Mouse (Mus musculus) embryonic facial prominence, embryonic 15.5 days (tissue): ENCODE measurements around the gene H2-DMb2. TPM values are rescaled to one million over a fixed set of nuclear protein-coding genes. Genes with fewer than 3 reads are reported as not detected.

Experiments
- ATAC-seq: fragments of 200-750 bp; cut with Nextera tagmentation; 2 replicates; pipeline ENCODE4 v1.8.0; 2017; ENCODE audit warnings: low read depth, moderate TSS enrichment; ENCODE audit not compliant: insufficient number of reproducible peaks, low FRiP score, low TSS enrichment
- H3K27ac ChIP-seq: fragments of 300-500 bp; sonication (generic); replicated peaks from 2 replicates; pipeline ENCODE4 v1.5.1; 2015; ENCODE audit warnings: mild to moderate bottlenecking, inconsistent platforms
- H3K27me3 ChIP-seq: fragments of 300-500 bp; sonication (generic); 2 replicates; pipeline ENCODE4 v1.6.1; 2015; ENCODE audit warnings: inconsistent platforms
- H3K36me3 ChIP-seq: fragments of 300-500 bp; sonication (generic); 2 replicates; pipeline ENCODE4 v1.6.1; 2015; ENCODE audit warnings: mild to moderate bottlenecking, inconsistent platforms
- H3K4me1 ChIP-seq: fragments of 300-500 bp; sonication (generic); 2 replicates; pipeline ENCODE4 v1.6.1; 2015; ENCODE audit warnings: inconsistent platforms
- H3K4me2 ChIP-seq: fragments of 300-500 bp; sonication (generic); replicated peaks from 2 replicates; pipeline ENCODE4 v1.6.1; 2015; ENCODE audit warnings: mild to moderate bottlenecking, inconsistent platforms
- H3K4me3 ChIP-seq: fragments of 300-500 bp; sonication (generic); replicated peaks from 2 replicates; pipeline ENCODE4 v1.5.1; 2015; ENCODE audit warnings: mild to moderate bottlenecking, inconsistent platforms
- H3K9ac ChIP-seq: fragments of 300-500 bp; sonication (generic); 2 replicates; pipeline ENCODE4 v1.6.1; 2015; ENCODE audit warnings: inconsistent platforms
- H3K9me3 ChIP-seq: fragments of 300-500 bp; sonication (generic); replicated peaks from 2 replicates; pipeline ENCODE4 v1.6.1; 2016; ENCODE audit warnings: inconsistent platforms
- WGBS: fragments of 180-500 bp; shearing (Covaris S2); methylation state at CpG from one replicate; pipeline ENCODE4 v1.1.7; 2015; 5-methylcytosine and 5-hydroxymethylcytosine counted together
- polyA plus RNA-seq: library from polyadenylated mRNA; unstranded; fragments of >200 nt; fragmentation: Nextera tagmentation; extraction: Ambion mirVana; gene quantifications from 2 replicates; pipeline ENCODE4 v1.2.1, GENCODE M21; 2015

The H2-DMb2 gene
- polyA plus RNA-seq, 1 experiment from 2014 or later: 0.61 TPM

- Histone ChIP-seq H3K4me2 (peak within 1 kb of the TSS; percentile 95), H3K4me3 (peak within 1 kb of the TSS; percentile 63), H3K9ac (peak within 1 kb of the TSS; percentile 55), H3K9me3 (no peaks in the 10 kb centered on the region), H3K4me1 (peaks cover 16% of the 10 kb centered on the region), H3K36me3 (no peaks in the 10 kb centered on the region), H3K27ac (peak within 1 kb of the TSS; percentile 82), H3K27me3 (peaks cover 33% of the 10 kb centered on the region)
- under 1% methylated on average over 46 of the region's 46 CpGs for WGBS
- ATAC-seq: peak; percentile 96
Measured at GRCm38 (mm10) chr17:34187261-34187916, 44.3 kb downstream of the H2-DMb2 start, which contains the start of the genes Tap1 and Psmb9. Gene Tap1 (plus strand): TSS chr17:34187553. Gene Psmb9 (minus strand): TSS chr17:34187764.

GRCm38 (mm10) chr17:34188010-34188409 is 44.9 kb downstream of the H2-DMb2 start:
- Histone ChIP-seq H3K9me3 (no peaks in the 10 kb centered on the region), H3K27ac (peak overlapping the region; percentile 82), H3K27me3 (peaks cover 38% of the 10 kb centered on the region), H3K4me1 (peaks cover 16% of the 10 kb centered on the region), H3K9ac (peak overlapping the region; percentile 55), H3K36me3 (no peaks in the 10 kb centered on the region), H3K4me2 (peak overlapping the region; percentile 95), H3K4me3 (peak overlapping the region; percentile 63)
- no peak for ATAC-seq
- 2% methylated on average over 20 of the region's 20 CpGs for WGBS

GRCm38 (mm10) chr17:34188986-34189385 is 45.9 kb downstream of the H2-DMb2 start:
- Histone ChIP-seq H3K27me3 (peaks cover 40% of the 10 kb centered on the region), H3K9ac (no peak overlapping the region), H3K4me2 (no peak overlapping the region), H3K9me3 (no peaks in the 10 kb centered on the region), H3K27ac (no peak overlapping the region), H3K4me1 (peaks cover 16% of the 10 kb centered on the region), H3K4me3 (no peak overlapping the region), H3K36me3 (no peaks in the 10 kb centered on the region)
- no peak for ATAC-seq
- 64% methylated on average over 6 of the region's 6 CpGs for WGBS

GRCm38 (mm10) chr17:34192852-34193251 is 49.7 kb downstream of the H2-DMb2 start:
- Histone ChIP-seq H3K9ac (no peak overlapping the region), H3K4me2 (0 out of 2 replicates have a peak overlapping the region, but pooled peaks have one; percentile 19), H3K9me3 (no peaks in the 10 kb centered on the region), H3K4me1 (peaks cover 10% of the 10 kb centered on the region), H3K27ac (no peak overlapping the region), H3K27me3 (peaks cover 54% of the 10 kb centered on the region), H3K4me3 (no peak overlapping the region; the same call in 1 of the 2 replicates), H3K36me3 (no peaks in the 10 kb centered on the region)
- no peak for ATAC-seq
- 19% methylated on average over 16 of the region's 16 CpGs for WGBS

GRCm38 (mm10) chr17:34193468-34193867 is 50.4 kb downstream of the H2-DMb2 start:
- Histone ChIP-seq H3K27ac (no peak overlapping the region), H3K9ac (no peak overlapping the region), H3K4me1 (peaks cover 10% of the 10 kb centered on the region), H3K4me2 (no peak overlapping the region), H3K36me3 (no peaks in the 10 kb centered on the region), H3K9me3 (no peaks in the 10 kb centered on the region), H3K4me3 (no peak overlapping the region), H3K27me3 (peaks cover 60% of the 10 kb centered on the region)
- ATAC-seq: no peak
- WGBS: 62% methylated on average over 8 of the region's 8 CpGs

- Histone ChIP-seq H3K4me3 (no peak overlapping the region), H3K4me1 (peaks cover 10% of the 10 kb centered on the region), H3K9ac (no peak overlapping the region), H3K4me2 (no peak overlapping the region), H3K9me3 (no peaks in the 10 kb centered on the region), H3K27ac (no peak overlapping the region), H3K36me3 (no peaks in the 10 kb centered on the region), H3K27me3 (peaks cover 68% of the 10 kb centered on the region)
- ATAC-seq: no peak
- WGBS: 91% methylated on average over 4 of the region's 4 CpGs
Measured at GRCm38 (mm10) chr17:34194723-34195122, 51.6 kb downstream of the H2-DMb2 start.

- peaks cover 10% of the 10 kb centered on the region for H3K4me1 ChIP-seq
- H3K4me2 ChIP-seq: no peak overlapping the region
- H3K4me3 ChIP-seq: no peak overlapping the region
- 37% methylated on average over 12 of the region's 12 CpGs for WGBS
- no peak overlapping the region for H3K27ac ChIP-seq
- no peak for ATAC-seq
- H3K36me3 ChIP-seq: no peaks in the 10 kb centered on the region
- no peak overlapping the region for H3K9ac ChIP-seq
- H3K9me3 ChIP-seq: no peaks in the 10 kb centered on the region
- H3K27me3 ChIP-seq: peaks cover 75% of the 10 kb centered on the region
Measured at GRCm38 (mm10) chr17:34196491-34196890, 53.4 kb downstream of the H2-DMb2 start.

- peak within 1 kb of the TSS; percentile 44 for H3K4me3 ChIP-seq
- H3K36me3 ChIP-seq: no peaks in the 10 kb centered on the region
- no peak within 1 kb of the TSS for H3K27ac ChIP-seq
- peak within 1 kb of the TSS; percentile 9; the same call in 1 of the 2 replicates for H3K9ac ChIP-seq
- no peaks in the 10 kb centered on the region for H3K9me3 ChIP-seq
- peak within 1 kb of the TSS; percentile 76 for H3K4me2 ChIP-seq
- ATAC-seq: peak; percentile 84
- 5% methylated on average over 41 of the region's 41 CpGs for WGBS
- peaks cover 74% of the 10 kb centered on the region for H3K27me3 ChIP-seq
- H3K4me1 ChIP-seq: peaks cover 10% of the 10 kb centered on the region
Measured at GRCm38 (mm10) chr17:34196941-34197894, 54.1 kb downstream of the H2-DMb2 start, which contains the start of gene Psmb8. Gene Psmb8 (plus strand): TSS chr17:34197721.

- Histone ChIP-seq H3K9ac (peak overlapping the region; percentile 9; the same call in 1 of the 2 replicates), H3K4me2 (peak overlapping the region; percentile 76), H3K27me3 (peaks cover 68% of the 10 kb centered on the region), H3K4me3 (peak overlapping the region; percentile 44), H3K9me3 (no peaks in the 10 kb centered on the region), H3K27ac (no peak overlapping the region), H3K4me1 (peaks cover 10% of the 10 kb centered on the region), H3K36me3 (no peaks in the 10 kb centered on the region)
- no peak for ATAC-seq
- 2% methylated on average over 32 of the region's 32 CpGs for WGBS
Measured at GRCm38 (mm10) chr17:34197904-34198520, 54.9 kb downstream of the H2-DMb2 start.

GRCm38 (mm10) chr17:34198521-34198912 is 55.4 kb downstream of the H2-DMb2 start:
- H3K4me3 ChIP-seq: peak overlapping the region; percentile 44
- H3K36me3 ChIP-seq: no peaks in the 10 kb centered on the region
- peaks cover 66% of the 10 kb centered on the region for H3K27me3 ChIP-seq
- H3K9ac ChIP-seq: peak overlapping the region; percentile 9; the same call in 1 of the 2 replicates
- peaks cover 10% of the 10 kb centered on the region for H3K4me1 ChIP-seq
- H3K27ac ChIP-seq: no peak overlapping the region
- ATAC-seq: no peak
- 7% methylated on average over 11 of the region's 11 CpGs for WGBS
- H3K4me2 ChIP-seq: peak overlapping the region; percentile 76
- H3K9me3 ChIP-seq: no peaks in the 10 kb centered on the region
